Mouse (Mus musculus) liver, embryonic 14.5 days (tissue): ENCODE data around the gene Pnmal2.

ENCODE experiments used
- CTCF ChIP-seq: IDR thresholded peaks from 2 replicates; pipeline ENCODE4 v1.5.1; 2016; ENCODE audit warnings: antibody characterized with exemption, low read depth, control low read depth
- EP300 ChIP-seq: IDR thresholded peaks from 2 replicates; pipeline ENCODE4 v1.6.1; 2016; ENCODE audit warnings: antibody characterized with exemption, low read depth

DNA sequence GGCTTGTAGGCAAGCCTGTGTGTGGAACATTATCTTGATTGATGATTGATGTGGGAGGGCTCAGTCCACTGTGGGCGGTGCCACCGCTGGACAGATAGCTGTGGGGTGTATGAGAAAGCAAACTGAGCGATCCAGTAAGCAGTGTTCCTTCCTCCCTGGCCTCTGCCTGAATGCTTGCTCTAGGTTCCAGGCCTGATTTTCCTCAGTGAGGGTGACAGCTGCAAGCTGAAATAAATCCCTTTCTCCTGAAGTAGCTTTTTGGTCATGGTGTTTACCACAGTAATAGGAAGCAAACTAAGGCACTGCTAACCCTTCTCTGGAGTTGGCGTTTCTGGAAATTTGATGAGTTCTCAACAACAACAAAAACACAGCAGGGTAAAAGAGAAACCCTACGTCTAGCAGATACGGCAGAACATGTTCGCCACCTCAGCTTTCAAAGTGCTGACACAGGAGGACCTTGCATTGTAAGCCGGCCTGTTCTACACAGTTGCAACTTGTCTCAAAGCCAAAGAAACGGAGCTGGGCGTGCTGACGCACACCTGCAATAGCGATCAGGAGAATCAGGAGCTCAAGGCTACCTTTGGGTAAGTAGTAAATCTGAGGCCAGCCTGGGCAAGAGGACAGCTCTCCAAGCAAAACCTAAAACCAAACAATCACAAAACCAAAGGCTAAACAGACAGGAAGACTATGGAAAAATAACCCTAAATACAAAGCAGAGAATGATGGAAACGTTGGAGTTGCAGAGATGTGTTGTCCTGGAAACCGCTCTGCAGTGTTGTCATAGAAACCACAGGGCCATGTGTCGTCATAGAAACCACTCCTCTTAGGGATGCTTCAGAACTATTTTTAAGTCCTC lies 12.2 kb downstream of the Pnmal2 start:
- TF ChIP-seq CTCF: no peak
- TF ChIP-seq EP300: no peak
